Mouse (Mus musculus): ENCODE data around the gene Atpif1. TPM values are rescaled to one million over a fixed set of nuclear protein-coding genes. Genes with fewer than 3 reads are reported as not detected.
"Not testable (repeated sequence)": the region's sequence is repeated elsewhere in the genome, so short reads cannot be mapped to it uniquely, and the experiment has no call there.

Atpif1 gene
- 100 to 1,000 TPM; 311 to 337 TPM for total RNA-seq (2021)
- long read RNA-seq, experiment 1, transcript Atpif1-201 (3 exons, 539 nt): major isoform, 297 of 312 reads
- long read RNA-seq, experiment 1, partial matches to known transcripts: 2 of 312 reads
- long read RNA-seq, experiment 1, other reads (novel, unspliced or antisense): 11 of 312 reads
- long read RNA-seq, experiment 2, transcript Atpif1-201 (3 exons, 539 nt): major isoform, 245 of 258 reads
- long read RNA-seq, experiment 2, partial matches to known transcripts: 0 of 258 reads
- long read RNA-seq, experiment 2, other reads (novel, unspliced or antisense): 10 of 258 reads

- peak; percentile 93 for DNase-seq
These were observed at the start of gene Atpif1 for GRCm38 (mm10) chr4:132532981-132533916. TSS of gene Atpif1 (minus strand) at chr4:132533659.

GRCm38 (mm10) chr4:132574809-132575347 is 41.4 kb upstream of the Atpif1 start:
- no peak for DNase-seq

- DNase-seq: no peak
These were observed 39.9 kb upstream of the Atpif1 start for GRCm38 (mm10) chr4:132573327-132573726.

- no peak for DNase-seq
These were observed 37.7 kb upstream of the Atpif1 start for GRCm38 (mm10) chr4:132571190-132571589.

GRCm38 (mm10) chr4:132569115-132569514 is 35.7 kb upstream of the Atpif1 start:
- DNase-seq: no peak

GRCm38 (mm10) chr4:132567361-132567779 is 33.9 kb upstream of the Atpif1 start:
- peak; percentile 40 for DNase-seq

GRCm38 (mm10) chr4:132565089-132565747 is 31.8 kb upstream of the Atpif1 start:
- no peak for DNase-seq

- DNase-seq: peak; percentile 45
These were observed 30.5 kb upstream of the Atpif1 start, which contains the start of gene Ptafr for GRCm38 (mm10) chr4:132563965-132564364. TSS of gene Ptafr (plus strand) at chr4:132564067.

- DNase-seq: no peak
These were observed 29.8 kb upstream of the Atpif1 start for GRCm38 (mm10) chr4:132563261-132563660.

GRCm38 (mm10) chr4:132555550-132555949 is 22.1 kb upstream of the Atpif1 start:
- not testable (repeated sequence) for DNase-seq

- DNase-seq: no peak
These were observed 21.2 kb upstream of the Atpif1 start for GRCm38 (mm10) chr4:132554653-132555052.

GRCm38 (mm10) chr4:132554221-132554620 is 20.8 kb upstream of the Atpif1 start:
- no peak for DNase-seq

- DNase-seq: peak; percentile 82
These were observed 12.4 kb upstream of the Atpif1 start for GRCm38 (mm10) chr4:132545851-132546250.

- DNase-seq: no peak
These were observed 9.3 kb upstream of the Atpif1 start for GRCm38 (mm10) chr4:132542724-132543123.

- peak; percentile 44 for DNase-seq
These were observed 8.0 kb upstream of the Atpif1 start for GRCm38 (mm10) chr4:132541413-132541812.

- DNase-seq: no peak
These were observed 6.0 kb upstream of the Atpif1 start for GRCm38 (mm10) chr4:132539481-132539880.

GRCm38 (mm10) chr4:132535406-132536121 is 2.1 kb upstream of the Atpif1 start, which contains the start of gene Dnajc8:
TSS of gene Dnajc8 (plus strand) at chr4:132535550.
- peak; percentile 97 for DNase-seq

- peak; percentile 40 for DNase-seq
These were observed 963 bp downstream of the Atpif1 start for GRCm38 (mm10) chr4:132532496-132532895.

GRCm38 (mm10) chr4:132530033-132530804 is 3.2 kb downstream of the Atpif1 start:
- no peak for DNase-seq

- no peak for DNase-seq
These were observed 4.1 kb downstream of the Atpif1 start for GRCm38 (mm10) chr4:132529344-132529743.
